Mouse (Mus musculus): Measurements from ENCODE around the gene Arhgef10l.

Arhgef10l gene

GRCm38 (mm10) chr4:140695146-140695545 lies 29.3 kb upstream of the Arhgef10l start:
- in situ Hi-C loops (cut with MboI, MseI): no loop called here

DNA sequence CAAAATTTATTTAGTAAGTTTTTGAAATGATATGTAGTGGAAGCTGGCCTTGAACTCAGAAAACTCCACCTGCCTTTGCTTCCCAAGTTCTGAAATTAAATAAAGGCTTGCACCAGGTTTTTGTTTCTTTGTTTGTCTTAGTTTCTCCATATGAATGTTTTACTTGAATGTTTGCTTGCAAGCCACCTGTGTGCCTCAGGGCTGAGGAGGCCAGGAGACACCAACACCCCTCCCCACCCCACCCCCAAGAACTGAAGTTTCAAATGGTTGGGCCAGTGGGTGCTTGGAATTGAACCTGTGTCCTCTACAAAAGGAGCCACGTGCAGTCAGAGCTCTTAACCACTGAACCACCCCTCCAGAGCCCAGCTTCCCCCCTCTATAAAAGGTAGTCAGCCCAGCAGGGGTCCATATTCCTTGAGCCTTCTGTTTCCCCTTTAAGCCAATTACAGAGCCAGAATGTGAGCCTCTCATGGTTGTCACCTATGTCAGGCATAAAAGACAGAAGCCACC lies 28.8 kb upstream of the Arhgef10l start:
- in situ Hi-C loops (cut with MboI, MseI): no loop called here

GRCm38 (mm10) chr4:140693513-140693912 lies 27.7 kb upstream of the Arhgef10l start:
- in situ Hi-C loops (cut with MboI, MseI): no loop called here

- in situ Hi-C loops (cut with MboI, MseI): no loop called here
Measured at GRCm38 (mm10) chr4:140691481-140691880, 25.7 kb upstream of the Arhgef10l start.

GRCm38 (mm10) chr4:140689873-140690655 lies 24.3 kb upstream of the Arhgef10l start:
- in situ Hi-C loops (cut with MboI, MseI): no loop called here

DNA sequence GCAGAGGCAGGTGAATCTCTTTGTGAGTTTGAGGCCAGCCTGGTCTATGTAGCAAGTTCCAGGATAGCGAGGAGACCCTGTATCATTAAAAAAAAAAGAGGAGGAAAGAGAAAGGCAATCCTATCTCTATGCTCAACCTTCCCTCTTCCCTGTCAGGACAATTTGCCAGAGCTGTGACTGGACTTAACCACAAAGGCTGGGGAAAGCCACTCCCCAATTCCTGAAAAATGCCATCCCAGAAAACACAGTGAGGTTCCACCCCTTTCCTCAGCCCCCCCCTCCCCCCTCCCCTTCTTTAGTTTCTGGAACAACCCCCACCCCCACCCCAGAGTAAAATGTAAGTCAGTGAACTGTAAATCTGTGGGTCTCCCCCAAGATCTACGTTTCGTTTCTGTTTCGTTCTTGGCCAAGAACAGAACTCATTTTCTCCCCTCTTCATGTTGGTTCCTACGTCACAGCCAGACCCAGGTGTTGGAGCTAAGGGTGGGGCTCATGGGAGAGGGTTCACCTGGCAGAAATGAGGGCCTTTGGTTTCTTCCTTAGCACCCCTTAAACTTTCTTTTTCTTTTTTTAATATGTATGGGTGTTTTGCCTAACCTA lies 23.1 kb upstream of the Arhgef10l start:
- in situ Hi-C loops (cut with MboI, MseI): no loop called here

DNA sequence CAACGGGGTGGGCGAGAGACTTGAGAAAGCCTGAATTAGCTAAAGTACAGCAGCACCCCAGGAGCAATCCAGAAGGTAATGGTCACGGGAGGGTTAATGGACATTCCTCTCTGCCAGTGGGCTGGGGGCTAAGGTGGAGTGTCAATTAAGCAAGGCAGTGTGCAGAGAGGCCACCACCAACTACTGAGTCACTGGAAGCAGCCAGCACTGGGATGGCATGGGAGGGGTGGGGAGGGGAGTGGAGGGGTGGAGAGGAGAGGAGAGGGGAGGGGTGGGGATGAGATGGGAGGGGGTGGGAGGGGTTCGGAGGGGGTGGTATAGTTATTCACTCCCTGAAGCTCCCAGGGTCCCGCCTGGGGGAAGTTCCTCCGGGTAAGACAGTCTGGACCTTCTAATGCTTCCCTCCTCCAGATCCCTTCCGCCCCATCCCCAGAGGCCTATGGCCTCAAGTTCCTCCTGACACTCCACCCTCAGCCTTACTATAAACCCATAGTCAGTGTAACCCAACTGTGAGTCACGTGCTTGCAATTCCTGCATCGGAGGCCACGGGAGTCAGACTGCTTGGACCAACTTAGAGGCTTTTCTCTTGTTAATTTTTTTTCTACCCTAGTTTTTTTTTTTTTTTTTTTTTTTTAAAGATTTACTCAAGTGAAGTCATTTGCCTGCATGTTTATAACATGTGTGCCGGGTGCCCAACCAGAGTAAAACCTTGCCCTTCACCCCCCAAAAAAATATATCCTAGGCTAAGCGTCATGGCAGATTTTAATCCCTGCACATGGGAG lies 22.4 kb upstream of the Arhgef10l start:
- in situ Hi-C loops (cut with MboI, MseI): no loop called here

GRCm38 (mm10) chr4:140684881-140685303 lies 19.1 kb upstream of the Arhgef10l start:
- in situ Hi-C loops (cut with MboI, MseI): no loop called here

DNA sequence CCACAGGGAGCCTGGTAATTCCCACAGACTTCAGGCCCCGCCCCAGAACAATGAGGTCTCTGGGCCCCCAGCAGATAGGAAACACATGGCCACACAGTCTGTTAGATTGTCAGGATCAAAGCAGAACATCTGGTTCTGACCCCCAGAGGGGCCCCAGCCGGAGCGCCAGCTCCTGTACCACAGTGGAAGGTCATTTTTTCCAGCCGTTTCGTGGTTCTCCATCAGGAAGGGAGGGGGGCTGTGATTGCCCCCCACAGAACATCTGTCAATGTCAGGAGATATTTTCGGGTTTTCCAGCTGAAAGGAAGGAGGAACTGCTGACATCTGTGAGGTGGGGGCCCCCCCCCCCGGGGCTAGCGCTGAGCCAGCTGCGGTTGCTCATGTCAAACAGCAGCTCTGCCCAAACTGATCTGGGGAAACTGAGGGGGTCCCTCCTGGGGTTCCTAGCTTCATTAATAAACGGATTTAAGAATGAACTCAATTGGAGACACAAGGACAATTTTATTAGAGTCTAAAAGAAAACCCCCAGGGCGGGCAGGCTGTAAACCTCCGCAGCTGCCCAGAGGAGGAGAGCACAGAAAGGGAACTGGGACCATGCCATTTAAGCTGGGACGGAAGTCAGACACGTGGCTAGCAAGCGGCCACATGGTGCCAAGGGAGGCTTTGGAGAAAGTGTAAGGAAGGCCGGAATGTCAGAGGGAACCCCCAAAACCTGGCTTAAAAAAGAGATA lies 18.5 kb upstream of the Arhgef10l start:
- in situ Hi-C loops (cut with MboI, MseI): no loop called here

DNA sequence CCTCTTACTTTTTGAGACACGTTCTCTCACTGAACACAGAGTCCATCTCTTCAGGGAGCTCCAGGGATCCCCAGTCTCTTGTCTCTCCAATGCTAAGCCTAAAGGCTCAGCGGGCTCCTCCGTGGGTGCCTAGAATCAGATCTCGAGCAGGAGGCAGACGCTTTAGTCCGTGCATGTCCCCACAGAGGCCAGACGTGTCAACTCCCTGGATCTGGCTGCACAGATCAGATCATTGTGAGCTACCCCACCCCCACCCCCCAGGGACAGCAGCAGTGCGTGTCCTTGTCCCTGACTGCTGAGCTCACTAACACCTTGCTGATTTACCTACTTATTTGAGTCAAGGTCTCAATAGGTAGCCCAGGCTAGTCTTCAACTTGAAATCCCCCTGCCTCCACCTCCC lies 17.8 kb upstream of the Arhgef10l start:
- in situ Hi-C loops (cut with MboI, MseI): no loop called here

DNA sequence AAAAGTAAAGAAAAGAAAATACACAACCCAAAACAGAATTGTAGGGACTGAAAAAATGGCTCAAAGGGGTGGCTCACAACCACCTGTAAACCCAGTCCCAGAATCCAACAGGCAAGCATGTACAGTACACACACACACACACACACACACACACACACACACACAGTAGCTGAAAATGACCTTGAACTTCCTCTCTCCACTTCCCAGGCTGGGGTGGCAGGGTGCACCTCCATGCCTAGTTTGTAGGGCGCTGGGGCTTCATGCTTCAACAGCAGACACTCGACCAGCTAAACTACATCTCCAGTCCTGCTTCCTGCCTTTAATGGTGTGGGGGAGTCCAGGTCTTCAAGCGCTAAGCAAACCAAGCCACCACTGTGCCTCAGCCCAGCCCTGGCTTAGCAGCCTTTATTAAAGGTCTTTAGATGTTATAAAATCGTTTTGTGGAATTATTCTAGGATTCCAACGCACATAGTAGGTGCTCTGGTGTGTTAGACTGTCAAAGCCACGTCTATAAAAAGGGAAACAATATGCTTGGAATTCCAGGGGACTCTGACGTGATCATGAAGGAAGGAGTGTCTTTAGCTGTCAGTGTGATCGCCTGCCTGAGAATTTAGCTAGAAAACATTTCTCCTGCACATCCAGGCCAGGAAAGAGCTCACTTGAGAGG lies 15.1 kb upstream of the Arhgef10l start:
- in situ Hi-C loops (cut with MboI, MseI): no loop called here

DNA sequence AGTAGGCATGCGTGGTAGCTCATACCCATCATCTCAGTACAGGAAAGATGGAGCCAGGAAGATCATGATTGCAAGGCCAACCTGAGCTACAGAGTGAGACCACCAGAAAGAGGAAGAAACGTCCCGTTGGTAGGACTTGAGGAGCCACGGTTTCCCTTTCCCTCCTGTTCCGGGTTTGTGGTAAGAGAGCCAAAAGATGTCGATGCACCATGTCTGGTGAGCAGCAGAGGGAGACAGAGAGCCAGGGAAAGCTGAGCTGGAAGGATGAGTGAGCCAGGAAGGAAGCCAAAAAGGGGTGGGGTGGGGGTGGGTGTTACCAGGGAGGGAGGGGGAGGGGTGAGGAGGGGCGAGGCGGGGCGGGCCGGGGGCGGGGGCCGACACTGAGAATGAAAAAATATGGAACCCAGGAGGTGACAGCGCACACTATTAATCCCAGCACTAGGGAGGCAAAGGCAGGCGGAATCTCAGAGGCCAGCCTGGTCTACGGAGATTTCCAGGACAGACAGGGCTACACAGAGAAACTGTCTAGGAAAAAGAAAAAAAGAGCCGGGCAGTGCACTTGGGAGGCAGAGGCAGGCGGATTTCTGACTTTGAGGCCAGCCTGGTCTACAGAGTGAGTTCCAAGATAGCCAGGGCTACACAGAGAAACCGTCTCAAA lies 14.0 kb upstream of the Arhgef10l start:
- in situ Hi-C loops (cut with MboI, MseI): loop anchor here (5.0 kb wide), 1 partner anchor 88 kb away; no protein-coding TSS in a partner anchor

- in situ Hi-C loops (cut with MboI, MseI): loop anchor here (5.0 kb wide), 1 partner anchor 87 kb away; no protein-coding TSS in a partner anchor
Measured at GRCm38 (mm10) chr4:140679038-140679437, 13.2 kb upstream of the Arhgef10l start.

- in situ Hi-C loops (cut with MboI, MseI): no loop called here
Measured at GRCm38 (mm10) chr4:140674345-140674926, 8.6 kb upstream of the Arhgef10l start.

- in situ Hi-C loops (cut with MboI, MseI): no loop called here
Measured at GRCm38 (mm10) chr4:140673527-140674264, 7.9 kb upstream of the Arhgef10l start.

GRCm38 (mm10) chr4:140667802-140668201 lies 2.0 kb upstream of the Arhgef10l start:
- in situ Hi-C loops (cut with MboI, MseI): no loop called here

GRCm38 (mm10) chr4:140665053-140665452 lies 759 bp downstream of the Arhgef10l start:
- in situ Hi-C loops (cut with MboI, MseI): no loop called here

DNA sequence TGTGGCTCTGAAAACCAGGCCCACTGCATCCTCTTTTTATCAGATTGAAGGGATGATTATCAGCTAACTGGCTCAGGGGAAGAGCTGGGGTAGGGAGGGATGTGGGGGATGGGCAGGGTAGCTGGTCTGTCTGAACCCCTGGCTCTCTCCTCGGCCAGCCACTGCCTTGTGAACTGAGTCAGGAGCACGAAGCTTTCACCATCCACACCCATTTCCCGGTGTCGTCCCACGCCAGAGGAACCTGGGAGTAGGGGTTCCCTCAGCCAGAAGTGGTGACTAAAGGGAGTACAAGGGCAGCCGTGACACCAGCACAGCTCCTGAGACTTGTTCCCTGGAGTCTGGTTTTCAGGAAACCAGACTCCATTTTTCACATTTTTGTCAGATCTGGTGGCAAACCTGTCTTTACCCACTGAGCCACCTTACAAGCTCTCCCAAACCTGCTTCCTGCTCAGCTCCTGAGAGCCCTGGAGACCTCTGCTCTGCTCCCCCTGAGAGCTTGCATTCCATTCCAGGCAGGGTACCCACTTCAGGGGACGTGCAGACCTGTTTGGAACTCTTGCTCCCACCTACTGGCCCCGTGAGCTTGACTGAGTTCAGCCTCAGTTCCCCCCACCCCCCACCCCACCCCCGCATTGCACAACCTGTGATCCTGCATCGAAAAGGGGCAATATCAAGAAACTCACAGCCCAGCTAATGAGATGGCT lies 2.8 kb downstream of the Arhgef10l start:
- in situ Hi-C loops (cut with MboI, MseI): no loop called here

GRCm38 (mm10) chr4:140662453-140662852 lies 3.4 kb downstream of the Arhgef10l start:
- in situ Hi-C loops (cut with MboI, MseI): no loop called here
